Mouse (Mus musculus) right cerebral cortex, postnatal 10 days (tissue): ENCODE results near the gene Rassf5.
"Not testable (repeated sequence)": the region's sequence is repeated elsewhere in the genome, so short reads cannot be mapped to it uniquely, and the experiment has no call there.

Source experiments
- DNase-seq, 2 experiments: peaks; one replicate each; pipeline ENCODE4 v3.0.0; 2021; ENCODE audit warnings: low spot score in 2 of 2

The Rassf5 gene

GRCm38 (mm10) chr1:131178083-131178482 is 67.0 kb downstream of the Rassf5 start:
- no peak for DNase-seq

DNA sequence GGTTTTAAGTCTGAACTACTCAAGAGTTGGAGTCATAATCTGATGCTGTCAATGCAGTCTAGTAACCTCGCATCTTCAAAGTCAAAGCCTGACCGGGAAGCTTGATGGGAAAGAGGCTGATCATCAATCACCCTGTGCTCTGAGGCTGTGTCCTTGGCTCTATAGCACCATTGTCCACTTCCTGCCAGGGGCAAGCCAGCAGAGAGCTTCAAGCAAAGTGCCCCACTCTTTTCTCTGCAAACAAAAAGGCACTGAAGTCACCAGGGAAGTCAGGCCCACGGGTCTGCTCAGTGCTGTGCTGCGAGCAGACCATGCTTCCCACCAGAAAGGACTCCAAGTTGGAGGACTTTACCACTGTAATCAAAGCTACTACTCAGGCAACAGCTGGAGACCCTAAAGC is 67.8 kb downstream of the Rassf5 start:
- no peak for DNase-seq

- DNase-seq, result no peak
These were observed 69.2 kb downstream of the Rassf5 start for GRCm38 (mm10) chr1:131175819-131176218.

- no peak for DNase-seq
These were observed 69.9 kb downstream of the Rassf5 start for GRCm38 (mm10) chr1:131175189-131175588.

DNA sequence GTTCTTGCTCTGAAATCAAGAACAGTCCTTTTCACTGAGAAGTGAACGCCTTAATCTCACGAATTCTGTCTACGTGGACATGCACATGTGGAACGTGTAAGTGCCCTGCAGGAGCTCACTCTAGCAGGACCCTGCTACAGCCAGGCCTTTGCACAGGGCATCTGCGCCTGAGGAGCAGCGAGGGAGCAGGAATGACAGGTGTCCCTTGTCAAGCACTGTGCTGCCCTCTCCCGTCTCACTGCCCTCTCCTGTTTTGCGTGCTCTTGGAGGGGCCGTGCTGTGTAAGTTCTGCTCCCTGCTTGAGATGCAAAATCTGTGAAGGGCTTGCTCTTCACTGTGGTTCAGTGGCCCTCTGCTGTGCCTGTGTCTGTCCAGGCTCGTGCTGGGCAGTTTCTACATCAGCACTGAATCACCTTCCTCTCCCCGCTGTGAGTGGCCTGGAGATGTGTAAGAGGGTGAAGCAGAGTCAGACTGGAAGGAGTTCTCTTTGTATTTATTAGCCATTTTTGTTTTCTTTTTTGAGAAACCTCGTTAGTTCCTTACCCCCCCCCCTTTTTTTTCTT is 70.7 kb downstream of the Rassf5 start:
- no peak for DNase-seq

GRCm38 (mm10) chr1:131173809-131174208 is 71.2 kb downstream of the Rassf5 start:
- no peak for DNase-seq

GRCm38 (mm10) chr1:131173001-131173400 is 72.1 kb downstream of the Rassf5 start:
- no peak for DNase-seq

DNA sequence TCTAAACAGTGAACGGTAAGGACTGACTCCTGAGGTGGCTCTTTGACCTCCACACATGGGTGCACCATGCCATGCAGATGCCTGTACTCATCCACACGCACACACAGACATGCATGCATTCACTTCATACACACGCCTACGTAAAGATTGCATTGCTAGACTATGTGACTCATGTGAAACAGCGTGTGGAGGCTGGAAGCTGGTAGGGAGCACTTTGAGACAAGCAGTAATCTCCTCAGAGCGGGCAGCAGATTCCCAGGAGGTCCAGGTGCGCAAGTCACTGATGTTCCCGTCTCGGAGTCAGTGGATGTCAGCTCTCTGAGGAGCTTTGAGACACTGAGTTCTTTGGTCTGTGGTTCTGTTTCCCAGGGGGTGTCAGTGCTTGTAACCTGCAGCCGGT is 77.4 kb downstream of the Rassf5 start:
- no peak for DNase-seq

DNA sequence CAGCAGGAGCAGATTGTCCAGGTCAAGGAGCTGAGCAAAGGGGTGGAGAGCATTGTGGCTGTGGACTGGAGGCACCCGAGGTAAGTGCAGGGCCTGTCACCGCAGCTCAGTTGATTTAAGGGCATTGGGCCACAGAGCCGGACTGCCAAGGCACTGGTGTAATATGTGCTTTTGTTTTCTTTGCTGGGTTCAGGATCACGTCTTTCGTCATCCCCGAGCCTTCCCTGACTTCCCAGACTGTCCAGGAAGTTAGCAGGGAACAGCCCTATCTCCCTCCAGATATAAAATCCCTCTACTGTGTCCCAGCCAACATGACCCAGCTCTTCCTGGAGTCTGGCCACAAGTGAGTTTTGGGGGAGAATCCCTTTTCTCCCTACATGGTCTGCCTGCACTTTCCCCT is 80.6 kb downstream of the Rassf5 start:
- no peak for DNase-seq

GRCm38 (mm10) chr1:131161091-131161490 is 84.0 kb downstream of the Rassf5 start:
- DNase-seq, result no peak

DNA sequence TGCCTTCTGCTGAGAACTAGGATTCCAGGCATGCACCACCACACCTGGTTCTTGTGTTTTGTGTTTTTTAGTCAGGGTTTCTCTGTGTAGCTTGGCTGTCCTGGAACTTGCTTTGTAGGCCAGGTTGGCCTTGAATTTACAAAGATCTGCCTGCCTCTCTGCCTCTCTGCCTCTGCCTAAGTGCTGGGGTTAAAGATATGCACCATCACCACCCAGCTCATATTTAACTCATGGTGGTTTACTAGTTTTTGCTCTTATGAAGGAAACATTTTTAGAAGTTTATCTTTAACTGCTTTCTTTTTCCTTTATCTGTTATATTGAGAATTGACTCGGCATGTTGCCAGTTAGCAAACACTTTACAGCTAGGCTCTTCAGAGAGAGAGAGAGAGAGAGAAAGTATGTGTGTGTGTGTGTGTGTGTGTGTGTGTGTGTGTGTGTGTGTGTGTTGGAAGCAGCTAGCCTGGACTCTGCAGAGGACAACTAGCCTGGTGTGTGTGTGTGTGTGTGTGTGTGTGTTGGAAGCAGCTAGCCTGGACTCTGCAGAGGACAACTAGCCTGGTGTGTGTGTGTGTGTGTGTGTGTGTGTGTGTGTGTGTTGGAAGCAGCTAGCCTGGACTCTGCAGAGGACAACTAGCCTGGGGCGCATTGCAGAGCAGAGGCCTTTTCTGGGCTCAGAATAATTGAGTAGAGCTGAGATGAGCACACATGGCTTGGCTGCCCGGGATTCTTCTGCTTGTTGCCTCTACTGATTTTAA is 85.3 kb downstream of the Rassf5 start:
- DNase-seq, result not testable (repeated sequence)

DNA sequence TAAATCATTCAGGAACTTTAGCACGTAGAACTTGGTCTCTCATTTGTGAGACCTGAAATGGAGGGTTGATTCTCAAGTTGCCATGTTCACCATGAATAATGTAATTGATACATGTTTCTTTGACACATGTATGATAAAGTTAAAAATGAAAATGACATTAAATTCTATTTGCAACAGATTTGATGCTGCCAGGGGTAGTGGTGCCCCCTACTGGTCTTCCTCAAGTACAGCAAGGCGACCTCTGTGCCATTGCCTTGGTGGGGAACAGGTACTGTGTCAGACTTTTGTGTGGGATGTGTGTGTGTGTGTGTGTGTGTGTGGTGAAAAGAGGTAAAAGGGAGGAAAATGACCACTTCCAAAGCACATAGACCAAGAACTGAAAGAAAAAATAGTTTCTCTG is 89.6 kb downstream of the Rassf5 start:
- DNase-seq, result peak in 1 of 2 experiments; percentile 51

DNA sequence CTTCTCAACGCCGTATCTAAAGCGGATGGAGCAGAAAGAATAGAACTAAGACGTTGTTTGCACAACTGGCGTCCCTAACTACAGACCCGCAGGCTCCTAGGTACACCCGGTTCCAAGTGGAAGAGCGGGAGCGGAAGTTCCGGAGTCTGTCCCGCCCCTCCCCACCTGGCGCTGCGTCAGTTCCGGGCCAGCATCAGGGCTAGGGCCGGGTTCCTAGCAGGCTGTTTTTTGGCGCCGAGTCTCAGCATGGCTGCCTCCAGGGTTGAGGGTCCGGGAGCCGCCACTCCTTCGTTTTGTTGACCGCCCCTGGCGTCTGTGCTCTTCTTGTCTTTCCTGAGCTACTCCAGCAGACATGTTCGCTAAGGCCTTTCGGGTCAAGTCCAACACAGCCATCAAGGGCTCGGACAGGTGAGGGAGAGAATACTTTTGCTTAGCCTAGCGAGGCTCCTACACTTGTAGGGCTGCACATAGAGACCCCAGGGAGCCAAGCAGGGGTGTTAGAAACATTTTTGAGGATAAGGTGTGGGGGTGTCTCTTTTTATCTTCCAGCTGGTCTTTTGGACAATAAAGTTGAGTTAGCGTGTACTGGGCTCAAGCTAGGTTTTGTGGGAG is 91.9 kb downstream of the Rassf5 start, which contains the start of gene Eif2d:
Gene Eif2d, plus strand, starts transcription at position 164 of the 612 bp plus-strand sequence.
- peak; percentile 93 for DNase-seq

DNA sequence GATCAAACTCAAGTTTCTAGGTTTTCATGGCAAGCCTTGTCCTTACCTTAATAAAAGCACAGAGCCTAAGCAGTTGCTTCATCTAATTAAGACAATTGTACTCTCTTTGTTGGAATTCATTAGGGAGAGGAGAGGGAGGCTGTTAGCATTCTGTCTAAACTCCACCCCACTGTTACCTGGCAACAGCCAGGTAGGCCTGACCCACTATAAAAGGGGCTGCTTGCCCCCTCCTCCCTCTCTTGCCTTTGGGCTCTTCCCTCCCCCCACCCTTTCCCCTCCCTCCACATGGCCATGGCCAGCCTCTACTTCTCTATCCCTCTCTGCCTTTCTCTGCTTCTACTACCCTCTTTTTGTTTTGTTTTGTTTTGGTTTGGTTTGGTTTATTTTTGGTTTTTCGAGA is 95.6 kb downstream of the Rassf5 start:
- DNase-seq, result no peak

- DNase-seq, result no peak
These were observed 98.9 kb downstream of the Rassf5 start for GRCm38 (mm10) chr1:131146181-131146614.

DNA sequence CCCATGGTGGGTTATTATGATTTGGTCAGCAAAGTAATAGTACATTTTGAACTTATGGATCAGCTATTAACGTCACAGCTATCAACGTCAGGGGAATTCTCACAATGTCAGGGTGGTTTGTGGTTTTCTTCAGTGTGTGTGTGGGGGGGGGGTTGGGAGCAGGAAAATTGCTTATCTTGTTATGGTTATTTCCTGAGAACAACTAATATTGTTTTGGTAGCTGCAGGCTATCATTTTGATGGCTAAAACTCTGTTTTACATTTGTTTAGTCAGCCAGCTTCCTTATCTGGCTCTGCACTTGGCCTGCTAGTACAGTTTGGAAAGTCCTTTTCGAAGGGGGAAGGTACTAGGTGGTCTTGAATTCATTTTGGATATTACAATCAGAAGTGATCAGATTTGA is 99.8 kb downstream of the Rassf5 start:
- DNase-seq, result not testable (repeated sequence)

DNA sequence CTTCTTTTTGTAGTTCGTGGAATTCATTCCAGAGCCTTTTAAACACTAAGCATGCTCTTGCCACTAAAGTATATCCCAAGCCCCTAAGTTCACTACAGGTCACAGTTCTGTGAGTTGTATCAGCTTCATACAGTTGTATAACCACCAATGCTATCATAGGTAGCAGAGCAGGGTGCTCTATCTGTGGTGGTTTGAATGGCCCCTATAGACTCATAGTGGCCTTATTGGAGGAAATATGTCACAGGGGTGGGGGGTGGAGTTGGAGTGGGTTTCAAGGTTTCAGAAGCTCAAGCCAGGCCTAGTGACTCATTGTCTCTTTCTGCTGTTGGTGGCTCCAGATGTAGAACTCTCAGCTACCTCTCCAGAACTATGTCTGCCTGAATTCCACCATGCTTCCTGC is 102.6 kb downstream of the Rassf5 start:
- no peak for DNase-seq

- no peak for DNase-seq
These were observed 103.6 kb downstream of the Rassf5 start for GRCm38 (mm10) chr1:131141449-131141848.

- no peak for DNase-seq
These were observed 105.7 kb downstream of the Rassf5 start for GRCm38 (mm10) chr1:131139102-131140095.

GRCm38 (mm10) chr1:131138191-131139016 is 106.7 kb downstream of the Rassf5 start, which contains the start of gene Dyrk3:
TSS of gene Dyrk3 (minus strand) at chr1:131138340.
- peak; percentile 94 for DNase-seq

DNA sequence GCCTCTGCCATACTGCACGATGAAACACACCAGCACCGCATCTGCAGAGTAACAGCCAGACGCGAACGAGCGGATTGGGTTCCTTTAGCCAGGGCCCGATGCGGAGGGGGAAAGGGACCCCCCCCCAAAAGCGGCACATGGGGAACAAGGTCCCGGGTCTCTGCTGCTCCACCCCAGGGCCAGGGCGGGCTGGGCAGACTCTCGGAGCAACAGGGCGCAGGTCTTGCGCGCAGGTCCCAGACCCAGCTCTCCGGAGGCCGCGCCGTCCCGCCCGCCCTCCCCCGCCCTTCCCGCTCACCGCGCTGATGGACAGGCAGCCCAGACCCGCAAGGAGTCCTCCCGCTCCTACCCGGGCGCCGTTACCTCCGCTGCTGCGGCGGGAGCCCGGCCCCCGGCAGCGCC is 107.3 kb downstream of the Rassf5 start:
- DNase-seq, result peak; percentile 43 to 46
